Mouse (Mus musculus): ENCODE measurements around the gene Rpl3l.

DNA sequence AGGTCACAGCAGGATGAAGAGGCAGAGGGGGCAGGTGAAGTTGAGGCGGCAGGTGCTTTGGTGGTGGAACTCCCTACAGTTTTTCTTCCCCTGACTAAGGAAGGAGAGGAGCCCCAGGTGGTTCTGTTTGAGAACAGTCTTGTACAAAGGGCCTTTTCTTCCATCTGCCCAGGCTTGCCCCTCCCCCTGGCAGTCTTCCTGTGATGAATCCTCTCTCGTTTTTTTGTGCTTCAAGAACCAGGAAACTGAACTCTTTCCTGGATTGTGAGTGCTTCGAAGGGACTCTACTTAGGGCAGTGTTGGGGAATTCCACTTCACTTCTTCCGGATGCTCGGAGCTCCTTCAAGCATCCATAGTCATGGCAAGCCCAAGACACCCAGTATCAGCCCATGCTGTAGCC, 29.6 kb upstream of the Rpl3l start:
- TF ChIP-seq CTCF (IDR thresholded peaks at IDR 0.05; ENCODE audit: insufficient read depth, low read depth, low read length) (no peak), POLR2A (IDR thresholded peaks at IDR 0.05; ENCODE audit: insufficient read depth, low read depth, low read length) (no peak)
